Mouse (Mus musculus): ENCODE results near the gene Nlrp1a. TPM values are rescaled to one million over a fixed set of nuclear protein-coding genes. Genes with fewer than 3 reads are reported as not detected.

Nlrp1a gene
- 4.1 and 5.5 TPM in 2 replicates for polyA plus RNA-seq (2012; ENCODE audit: insufficient read depth, insufficient read length, missing spikeins)

- H3K4me1 ChIP-seq (ENCODE audit: control insufficient read depth, insufficient read depth, low read length): peaks cover 8% of the 10 kb centered on the region
- peak within 1 kb of the TSS; percentile 89 for H3K27ac ChIP-seq (ENCODE audit: insufficient read depth, low read depth, low read length)
- TF ChIP-seq POLR2A (IDR thresholded peaks at IDR 0.05; ENCODE audit: borderline replicate concordance, low read depth, low read length) (0 out of 2 replicates have a peak, but pooled peaks have one; percentile 28), CTCF (IDR thresholded peaks at IDR 0.05; ENCODE audit: low read depth, low read length) (0 out of 2 replicates have a peak, but pooled peaks have one; percentile 14)
- peak within 1 kb of the TSS; percentile 54 for H3K4me3 ChIP-seq (ENCODE audit: insufficient read depth, low read length)
Measured at GRCm38 (mm10) chr11:71144661-71145060, at the start of gene Nlrp1a. Gene Nlrp1a, minus strand, starts transcription at chr11:71144704.

GRCm38 (mm10) chr11:71169633-71170032, 25.1 kb upstream of the Nlrp1a start:
- Histone ChIP-seq H3K4me3 (ENCODE audit: insufficient read depth, low read length) (no peak overlapping the region), H3K4me1 (ENCODE audit: control insufficient read depth, insufficient read depth, low read length) (peaks cover 5% of the 10 kb centered on the region; the same call in 1 of the 2 replicates)

GRCm38 (mm10) chr11:71164139-71164538, 19.6 kb upstream of the Nlrp1a start:
- TF ChIP-seq POLR2A (IDR thresholded peaks at IDR 0.05; ENCODE audit: borderline replicate concordance, low read depth, low read length) (no peak), CTCF (IDR thresholded peaks at IDR 0.05; ENCODE audit: low read depth, low read length) (no peak)

More at GRCm38 (mm10) chr11:71169633-71170032, 25.1 kb upstream of the Nlrp1a start:
- H3K27ac ChIP-seq (ENCODE audit: insufficient read depth, low read depth, low read length): no peak overlapping the region
- no peak for TF ChIP-seq CTCF (IDR thresholded peaks at IDR 0.05; ENCODE audit: low read depth, low read length)
- no peak for TF ChIP-seq POLR2A (IDR thresholded peaks at IDR 0.05; ENCODE audit: borderline replicate concordance, low read depth, low read length)

GRCm38 (mm10) chr11:71159439-71160136, 15.1 kb upstream of the Nlrp1a start:
- Histone ChIP-seq H3K27ac (ENCODE audit: insufficient read depth, low read depth, low read length) (peak overlapping the region; percentile 71), H3K4me3 (ENCODE audit: insufficient read depth, low read length) (no peak overlapping the region), H3K4me1 (ENCODE audit: control insufficient read depth, insufficient read depth, low read length) (peaks cover 15% of the 10 kb centered on the region)
- TF ChIP-seq CTCF (IDR thresholded peaks at IDR 0.05; ENCODE audit: low read depth, low read length) (no peak), POLR2A (IDR thresholded peaks at IDR 0.05; ENCODE audit: borderline replicate concordance, low read depth, low read length) (no peak)

More at GRCm38 (mm10) chr11:71164139-71164538, 19.6 kb upstream of the Nlrp1a start:
- Histone ChIP-seq H3K27ac (ENCODE audit: insufficient read depth, low read depth, low read length) (no peak overlapping the region), H3K4me1 (ENCODE audit: control insufficient read depth, insufficient read depth, low read length) (peaks cover 16% of the 10 kb centered on the region), H3K4me3 (ENCODE audit: insufficient read depth, low read length) (no peak overlapping the region)

GRCm38 (mm10) chr11:71155272-71155671, 10.8 kb upstream of the Nlrp1a start:
- H3K4me1 ChIP-seq (ENCODE audit: control insufficient read depth, insufficient read depth, low read length): peaks cover 4% of the 10 kb centered on the region
- H3K27ac ChIP-seq (ENCODE audit: insufficient read depth, low read depth, low read length): no peak overlapping the region
- H3K4me3 ChIP-seq (ENCODE audit: insufficient read depth, low read length): no peak overlapping the region
- TF ChIP-seq CTCF (IDR thresholded peaks at IDR 0.05; ENCODE audit: low read depth, low read length) (no peak), POLR2A (IDR thresholded peaks at IDR 0.05; ENCODE audit: borderline replicate concordance, low read depth, low read length) (no peak)

GRCm38 (mm10) chr11:71142031-71142430, 2.5 kb downstream of the Nlrp1a start:
- Histone ChIP-seq H3K4me3 (ENCODE audit: insufficient read depth, low read length) (no peak overlapping the region), H3K27ac (ENCODE audit: insufficient read depth, low read depth, low read length) (no peak overlapping the region), H3K4me1 (ENCODE audit: control insufficient read depth, insufficient read depth, low read length) (peaks cover 8% of the 10 kb centered on the region)
- no peak for TF ChIP-seq CTCF (IDR thresholded peaks at IDR 0.05; ENCODE audit: low read depth, low read length)
- TF ChIP-seq POLR2A (IDR thresholded peaks at IDR 0.05; ENCODE audit: borderline replicate concordance, low read depth, low read length): no peak

GRCm38 (mm10) chr11:71107128-71107527, 37.4 kb downstream of the Nlrp1a start:
- TF ChIP-seq CTCF (IDR thresholded peaks at IDR 0.05; ENCODE audit: low read depth, low read length) (no peak), POLR2A (IDR thresholded peaks at IDR 0.05; ENCODE audit: borderline replicate concordance, low read depth, low read length) (no peak)
- Histone ChIP-seq H3K4me1 (ENCODE audit: control insufficient read depth, insufficient read depth, low read length) (peaks cover 6% of the 10 kb centered on the region), H3K27ac (ENCODE audit: insufficient read depth, low read depth, low read length) (no peak overlapping the region)

GRCm38 (mm10) chr11:71106261-71107021, 38.1 kb downstream of the Nlrp1a start:
- Histone ChIP-seq H3K27ac (ENCODE audit: insufficient read depth, low read depth, low read length) (no peak overlapping the region), H3K4me3 (ENCODE audit: insufficient read depth, low read length) (no peak overlapping the region), H3K4me1 (ENCODE audit: control insufficient read depth, insufficient read depth, low read length) (peaks cover 4% of the 10 kb centered on the region)
- no peak for TF ChIP-seq CTCF (IDR thresholded peaks at IDR 0.05; ENCODE audit: low read depth, low read length)
- no peak for TF ChIP-seq POLR2A (IDR thresholded peaks at IDR 0.05; ENCODE audit: borderline replicate concordance, low read depth, low read length)

More at GRCm38 (mm10) chr11:71107128-71107527, 37.4 kb downstream of the Nlrp1a start:
- H3K4me3 ChIP-seq (ENCODE audit: insufficient read depth, low read length): no peak overlapping the region

- Histone ChIP-seq H3K4me1 (ENCODE audit: control insufficient read depth, insufficient read depth, low read length) (peaks cover 2% of the 10 kb centered on the region; the same call in 1 of the 2 replicates), H3K27ac (ENCODE audit: insufficient read depth, low read depth, low read length) (no peak overlapping the region), H3K4me3 (ENCODE audit: insufficient read depth, low read length) (no peak overlapping the region)
- TF ChIP-seq CTCF (IDR thresholded peaks at IDR 0.05; ENCODE audit: low read depth, low read length) (no peak), POLR2A (IDR thresholded peaks at IDR 0.05; ENCODE audit: borderline replicate concordance, low read depth, low read length) (no peak)
Measured at GRCm38 (mm10) chr11:71103931-71104330, 40.6 kb downstream of the Nlrp1a start.

All from bone marrow macrophage, adult 2 months (primary cell).